Mouse (Mus musculus) lung, postnatal 14 days (tissue): Measurements from ENCODE around the gene Prmt8.
A peak's percentile ranks its signal among the peaks of the same experiment; 100 is the strongest.

Source experiments
- DNase-seq: peaks from one replicate; pipeline ENCODE4 v3.0.0; 2021

Prmt8 gene

GRCm38 (mm10) chr6:127735130-127735981 lies 33.9 kb downstream of the Prmt8 start:
- DNase-seq: no peak

- DNase-seq: no peak
Observed at GRCm38 (mm10) chr6:127723126-127723525, 46.1 kb downstream of the Prmt8 start.

- no peak for DNase-seq
Observed at GRCm38 (mm10) chr6:127719875-127720274, 49.4 kb downstream of the Prmt8 start.

GRCm38 (mm10) chr6:127717239-127718137 lies 51.8 kb downstream of the Prmt8 start:
- no peak for DNase-seq

GRCm38 (mm10) chr6:127715428-127715827 lies 53.8 kb downstream of the Prmt8 start:
- DNase-seq: no peak

- DNase-seq: no peak
Observed at GRCm38 (mm10) chr6:127714906-127715305, 54.4 kb downstream of the Prmt8 start.

GRCm38 (mm10) chr6:127708218-127708628 lies 61.0 kb downstream of the Prmt8 start:
- DNase-seq: no peak

GRCm38 (mm10) chr6:127701036-127701783 lies 68.1 kb downstream of the Prmt8 start:
- no peak for DNase-seq

- DNase-seq: no peak
Observed at GRCm38 (mm10) chr6:127693681-127694080, 75.6 kb downstream of the Prmt8 start.

- DNase-seq: no peak
Observed at GRCm38 (mm10) chr6:127692298-127692697, 77.0 kb downstream of the Prmt8 start.

GRCm38 (mm10) chr6:127687181-127687860 lies 82.0 kb downstream of the Prmt8 start:
- DNase-seq: no peak

- DNase-seq: no peak
Observed at GRCm38 (mm10) chr6:127684981-127685380, 84.3 kb downstream of the Prmt8 start.

- DNase-seq: peak; percentile 51
Observed at GRCm38 (mm10) chr6:127683561-127683960, 85.7 kb downstream of the Prmt8 start.

GRCm38 (mm10) chr6:127680784-127681183 lies 88.5 kb downstream of the Prmt8 start:
- DNase-seq: no peak

- DNase-seq: no peak
Observed at GRCm38 (mm10) chr6:127678998-127679397, 90.3 kb downstream of the Prmt8 start.

GRCm38 (mm10) chr6:127678320-127678719 lies 91.0 kb downstream of the Prmt8 start:
- no peak for DNase-seq

GRCm38 (mm10) chr6:127676866-127677265 lies 92.4 kb downstream of the Prmt8 start:
- no peak for DNase-seq

GRCm38 (mm10) chr6:127672071-127672470 lies 97.2 kb downstream of the Prmt8 start:
- no peak for DNase-seq

- no peak for DNase-seq
Observed at GRCm38 (mm10) chr6:127670031-127670430, 99.2 kb downstream of the Prmt8 start.

- DNase-seq: no peak
Observed at GRCm38 (mm10) chr6:127669313-127669712, 100.0 kb downstream of the Prmt8 start.

- no peak for DNase-seq
Observed at GRCm38 (mm10) chr6:127663263-127663662, 106.0 kb downstream of the Prmt8 start.

- DNase-seq: no peak
Observed at GRCm38 (mm10) chr6:127661717-127662292, 107.5 kb downstream of the Prmt8 start.
